Mouse (Mus musculus): Measurements from ENCODE around the gene Stap2. TPM values are rescaled to one million over a fixed set of nuclear protein-coding genes. Genes with fewer than 3 reads are reported as not detected.

The Stap2 gene
- polyA plus RNA-seq, 1 experiment from 2014 or later = 2.1 TPM

- H3K27ac ChIP-seq = no peak overlapping the region
- H3K36me3 ChIP-seq = peaks cover 70% of the 10 kb centered on the region
- no peak for ATAC-seq
- peaks cover 65% of the 10 kb centered on the region for H3K4me1 ChIP-seq
- H3K4me3 ChIP-seq = no peak overlapping the region
- 79% methylated on average over 4 of the region's 4 CpGs for WGBS (ENCODE audit: insufficient replicate concordance)
- H3K4me2 ChIP-seq = no peak overlapping the region
- no peaks in the 10 kb centered on the region for H3K27me3 ChIP-seq (replicated peaks)
- no peaks in the 10 kb centered on the region for H3K9me3 ChIP-seq (replicated peaks)
- H3K9ac ChIP-seq = no peak overlapping the region
These were observed 17.6 kb upstream of the Stap2 start for GRCm38 (mm10) chr17:56022989-56023290.

- peaks cover 70% of the 10 kb centered on the region for H3K36me3 ChIP-seq
- H3K27ac ChIP-seq = no peak overlapping the region
- H3K9me3 ChIP-seq (replicated peaks) = no peaks in the 10 kb centered on the region
- H3K27me3 ChIP-seq (replicated peaks) = no peaks in the 10 kb centered on the region
- H3K4me3 ChIP-seq = no peak overlapping the region
- WGBS (ENCODE audit: insufficient replicate concordance) = 80% methylated on average over 2 of the region's 2 CpGs
- no peak overlapping the region for H3K4me2 ChIP-seq
- no peak for ATAC-seq
- peaks cover 59% of the 10 kb centered on the region for H3K4me1 ChIP-seq
- no peak overlapping the region for H3K9ac ChIP-seq
These were observed 17.0 kb upstream of the Stap2 start for GRCm38 (mm10) chr17:56022131-56022988.

GRCm38 (mm10) chr17:56021161-56021910, 16.0 kb upstream of the Stap2 start:
- 64% methylated on average over 4 of the region's 4 CpGs for WGBS (ENCODE audit: insufficient replicate concordance)
- H3K4me1 ChIP-seq = peaks cover 49% of the 10 kb centered on the region
- H3K4me3 ChIP-seq = no peak overlapping the region
- ATAC-seq = no peak
- H3K9ac ChIP-seq = no peak overlapping the region
- no peak overlapping the region for H3K27ac ChIP-seq
- H3K9me3 ChIP-seq (replicated peaks) = no peaks in the 10 kb centered on the region
- no peaks in the 10 kb centered on the region for H3K27me3 ChIP-seq (replicated peaks)
- no peak overlapping the region for H3K4me2 ChIP-seq
- peaks cover 72% of the 10 kb centered on the region for H3K36me3 ChIP-seq

DNA sequence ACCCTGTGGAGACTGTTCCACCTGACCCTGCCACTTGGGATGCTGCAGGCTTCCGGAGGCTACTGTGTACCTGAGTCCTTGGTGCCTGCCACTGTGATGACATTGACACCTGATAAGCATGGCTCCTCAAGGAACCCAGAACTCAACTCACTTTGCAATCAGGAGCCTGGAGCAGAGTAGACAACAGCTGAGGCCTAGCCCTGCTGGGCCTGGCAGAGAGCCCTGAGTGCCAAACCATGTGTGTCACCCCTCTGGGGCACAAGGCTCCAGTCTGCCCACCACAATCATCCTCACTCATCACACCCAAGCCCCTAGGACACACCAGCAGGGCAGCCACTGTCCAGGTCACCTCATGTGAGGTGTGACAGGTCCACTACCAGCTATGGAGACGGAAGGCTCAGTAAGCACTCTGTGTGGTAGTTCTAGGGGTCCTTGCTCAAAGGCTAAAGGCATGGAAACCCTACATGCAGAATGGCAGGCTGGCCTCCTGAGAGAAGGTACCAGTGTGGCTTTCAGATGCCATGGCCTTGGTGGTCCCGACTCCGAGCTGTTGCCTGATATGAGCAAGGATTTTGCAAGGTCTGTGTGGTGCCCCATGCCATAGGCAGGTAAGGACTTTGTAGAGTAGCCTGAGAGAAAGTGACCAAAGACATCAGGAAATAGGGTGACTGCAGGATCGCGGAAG, 15.2 kb upstream of the Stap2 start:
- no peak overlapping the region for H3K4me3 ChIP-seq
- H3K9me3 ChIP-seq (replicated peaks) = no peaks in the 10 kb centered on the region
- no peaks in the 10 kb centered on the region for H3K27me3 ChIP-seq (replicated peaks)
- H3K27ac ChIP-seq = no peak overlapping the region
- H3K36me3 ChIP-seq = peaks cover 73% of the 10 kb centered on the region
- no peak overlapping the region for H3K9ac ChIP-seq
- no peak for ATAC-seq
- peaks cover 42% of the 10 kb centered on the region for H3K4me1 ChIP-seq
- WGBS (ENCODE audit: insufficient replicate concordance) = 86% methylated on average over 6 of the region's 6 CpGs
- no peak overlapping the region for H3K4me2 ChIP-seq

GRCm38 (mm10) chr17:56018347-56019131, 13.2 kb upstream of the Stap2 start:
- Histone ChIP-seq H3K4me2 (no peak overlapping the region), H3K9me3 (replicated peaks) (no peaks in the 10 kb centered on the region), H3K27me3 (replicated peaks) (no peaks in the 10 kb centered on the region), H3K36me3 (peaks cover 78% of the 10 kb centered on the region), H3K4me3 (no peak overlapping the region), H3K27ac (no peak overlapping the region), H3K4me1 (peaks cover 21% of the 10 kb centered on the region), H3K9ac (no peak overlapping the region)
- ATAC-seq = 0 out of 2 replicates have a peak, but pooled peaks have one; percentile 15
- 75% methylated on average over 20 of the region's 20 CpGs for WGBS (ENCODE audit: insufficient replicate concordance)

GRCm38 (mm10) chr17:56017848-56018247, 12.5 kb upstream of the Stap2 start:
- 86% methylated on average over 7 of the region's 7 CpGs for WGBS (ENCODE audit: insufficient replicate concordance)
- H3K27ac ChIP-seq = no peak overlapping the region
- H3K36me3 ChIP-seq = peaks cover 79% of the 10 kb centered on the region
- H3K4me3 ChIP-seq = no peak overlapping the region
- no peaks in the 10 kb centered on the region for H3K27me3 ChIP-seq (replicated peaks)
- H3K9ac ChIP-seq = no peak overlapping the region
- no peak for ATAC-seq
- H3K4me1 ChIP-seq = peaks cover 16% of the 10 kb centered on the region
- no peaks in the 10 kb centered on the region for H3K9me3 ChIP-seq (replicated peaks)
- H3K4me2 ChIP-seq = no peak overlapping the region

- ATAC-seq = no peak
- no peaks in the 10 kb centered on the region for H3K9me3 ChIP-seq (replicated peaks)
- H3K27ac ChIP-seq = no peak overlapping the region
- no peaks in the 10 kb centered on the region for H3K27me3 ChIP-seq (replicated peaks)
- peaks cover 77% of the 10 kb centered on the region for H3K36me3 ChIP-seq
- 85% methylated on average over 15 of the region's 15 CpGs for WGBS (ENCODE audit: insufficient replicate concordance)
- H3K9ac ChIP-seq = no peak overlapping the region
- no peak overlapping the region for H3K4me2 ChIP-seq
- no peak overlapping the region for H3K4me3 ChIP-seq
- H3K4me1 ChIP-seq = peaks cover 8% of the 10 kb centered on the region
These were observed 11.7 kb upstream of the Stap2 start for GRCm38 (mm10) chr17:56016793-56017785.

- H3K4me3 ChIP-seq = no peak overlapping the region
- WGBS (ENCODE audit: insufficient replicate concordance) = 84% methylated on average over 8 of the region's 8 CpGs
- H3K36me3 ChIP-seq = peaks cover 84% of the 10 kb centered on the region
These were observed 11.0 kb upstream of the Stap2 start for GRCm38 (mm10) chr17:56016382-56016781.

DNA sequence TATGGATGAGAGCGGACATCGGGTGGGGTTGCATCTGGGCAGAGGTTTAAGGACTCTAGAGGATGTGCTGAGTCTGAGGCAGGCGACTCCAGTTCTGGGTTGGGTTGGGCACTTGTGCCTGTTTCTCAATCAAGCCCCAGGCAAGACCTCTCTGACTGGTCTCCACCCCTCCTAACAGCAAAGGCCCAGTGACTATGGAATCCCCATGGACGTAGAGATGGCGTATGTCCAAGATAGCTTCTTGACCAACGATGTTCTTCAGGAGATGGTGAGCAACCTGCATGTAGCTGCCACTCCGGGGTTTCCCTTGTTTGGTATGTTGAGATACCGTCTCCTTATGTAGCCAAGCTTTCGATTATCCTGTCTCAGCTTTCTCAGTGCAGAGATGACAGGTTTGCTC, 9.9 kb upstream of the Stap2 start:
- Histone ChIP-seq H3K9me3 (replicated peaks) (no peaks in the 10 kb centered on the region), H3K4me3 (no peak overlapping the region), H3K27ac (no peak overlapping the region), H3K4me2 (no peak overlapping the region), H3K27me3 (replicated peaks) (peaks cover 2% of the 10 kb centered on the region), H3K4me1 (peaks cover 5% of the 10 kb centered on the region), H3K9ac (no peak overlapping the region), H3K36me3 (peaks cover 85% of the 10 kb centered on the region)
- WGBS (ENCODE audit: insufficient replicate concordance) = 83% methylated on average over 9 of the region's 9 CpGs
- ATAC-seq = no peak

More at GRCm38 (mm10) chr17:56016382-56016781, 11.0 kb upstream of the Stap2 start:
- ATAC-seq = no peak
- no peak overlapping the region for H3K27ac ChIP-seq
- no peaks in the 10 kb centered on the region for H3K9me3 ChIP-seq (replicated peaks)
- no peak overlapping the region for H3K4me2 ChIP-seq
- H3K27me3 ChIP-seq (replicated peaks) = no peaks in the 10 kb centered on the region
- 0 out of 2 replicates have a peak, but pooled peaks cover 1% of the 10 kb centered on the region for H3K4me1 ChIP-seq
- H3K9ac ChIP-seq = no peak overlapping the region

- 84% methylated on average over 7 of the region's 7 CpGs for WGBS (ENCODE audit: insufficient replicate concordance)
These were observed 6.1 kb upstream of the Stap2 start for GRCm38 (mm10) chr17:56011441-56011840.

More at GRCm38 (mm10) chr17:56011441-56011840, 6.1 kb upstream of the Stap2 start:
- no peak overlapping the region for H3K4me3 ChIP-seq
- peaks cover 46% of the 10 kb centered on the region for H3K36me3 ChIP-seq
- peaks cover 6% of the 10 kb centered on the region for H3K27me3 ChIP-seq (replicated peaks)
- no peaks in the 10 kb centered on the region for H3K9me3 ChIP-seq (replicated peaks)
- no peak overlapping the region for H3K9ac ChIP-seq
- H3K4me1 ChIP-seq = peaks cover 38% of the 10 kb centered on the region
- ATAC-seq = no peak
- no peak overlapping the region for H3K4me2 ChIP-seq
- no peak overlapping the region for H3K27ac ChIP-seq

All from liver, embryonic 12.5 days (tissue).